Mouse (Mus musculus): ENCODE measurements around the gene Vmn2r118. TPM values are rescaled to one million over a fixed set of nuclear protein-coding genes. Genes with fewer than 3 reads are reported as not detected.

Gene Vmn2r118
- total RNA-seq (2021): not detected in 2 replicates
- long read RNA-seq, experiment 1: 0 reads
- long read RNA-seq, experiment 2: 0 reads

GRCm38 (mm10) chr17:55625092-55625491, at the start of gene Vmn2r118:
TSS of gene Vmn2r118 (minus strand) at chr17:55625192.
- no peak for DNase-seq

- no peak for DNase-seq
These were observed 36.1 kb upstream of the Vmn2r118 start for GRCm38 (mm10) chr17:55661099-55661498.

GRCm38 (mm10) chr17:55590838-55591237, 34.2 kb downstream of the Vmn2r118 start:
- DNase-seq: no peak

- no peak for DNase-seq
These were observed 63.2 kb downstream of the Vmn2r118 start for GRCm38 (mm10) chr17:55561774-55562173.

- DNase-seq: no peak
These were observed 76.5 kb downstream of the Vmn2r118 start for GRCm38 (mm10) chr17:55548476-55548875.

Other genes starting within 250 kb of the Vmn2r118 start
- 0.30 and 0.64 TPM in 2 replicates for gene St6gal2, start 179.8 kb downstream of the Vmn2r118 start, total RNA-seq (2021)
- gene Pot1b, start 87.4 kb upstream of the Vmn2r118 start, total RNA-seq (2021): 7.0 and 10.2 TPM in 2 replicates
- 0.82 and 1.0 TPM in 2 replicates for gene Adgre4, start 124.8 kb upstream of the Vmn2r118 start, total RNA-seq (2021)